Mouse (Mus musculus): Measurements from ENCODE around the gene Krt12.

The Krt12 gene

DNA sequence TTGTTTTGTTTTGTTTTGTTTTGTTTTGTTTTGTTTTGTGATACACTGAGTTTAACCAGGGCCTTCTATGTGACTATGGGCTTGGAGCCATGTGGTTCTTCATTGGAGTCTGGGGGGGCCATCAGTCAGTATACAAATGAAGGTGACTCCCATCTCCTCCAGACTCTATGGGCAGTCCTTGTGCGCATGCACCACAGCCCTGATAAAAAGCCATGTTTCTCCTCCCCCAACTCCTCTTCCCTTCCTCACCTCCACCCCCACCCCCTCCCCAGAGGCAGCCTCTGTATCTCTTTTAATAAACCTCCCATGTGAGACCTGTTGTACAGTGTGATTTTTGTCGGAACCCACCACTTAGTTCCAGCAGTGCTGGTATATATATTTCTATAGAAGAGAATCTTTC, 25.4 kb downstream of the Krt12 start:
- DNase-seq: no peak

DNA sequence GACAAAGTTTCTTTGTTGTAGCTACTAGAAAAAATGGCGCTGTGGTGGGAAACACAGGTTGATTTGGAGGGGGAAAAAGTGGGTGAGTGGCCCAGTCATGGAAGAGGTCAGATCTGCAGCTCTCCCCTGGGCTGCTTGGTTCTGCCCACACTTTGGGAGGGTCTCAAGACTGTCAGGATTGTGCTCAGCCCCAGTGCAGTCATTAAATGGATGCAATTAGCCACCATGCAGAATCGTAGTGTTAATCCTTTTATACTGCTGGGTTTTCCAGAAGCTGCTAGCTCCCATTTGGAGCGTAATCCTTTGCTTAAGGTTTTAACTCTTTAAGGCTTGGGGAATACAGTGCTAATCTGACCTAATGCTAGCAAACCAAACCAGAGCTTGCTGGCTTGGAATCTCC, 26.0 kb downstream of the Krt12 start:
- DNase-seq: no peak

DNA sequence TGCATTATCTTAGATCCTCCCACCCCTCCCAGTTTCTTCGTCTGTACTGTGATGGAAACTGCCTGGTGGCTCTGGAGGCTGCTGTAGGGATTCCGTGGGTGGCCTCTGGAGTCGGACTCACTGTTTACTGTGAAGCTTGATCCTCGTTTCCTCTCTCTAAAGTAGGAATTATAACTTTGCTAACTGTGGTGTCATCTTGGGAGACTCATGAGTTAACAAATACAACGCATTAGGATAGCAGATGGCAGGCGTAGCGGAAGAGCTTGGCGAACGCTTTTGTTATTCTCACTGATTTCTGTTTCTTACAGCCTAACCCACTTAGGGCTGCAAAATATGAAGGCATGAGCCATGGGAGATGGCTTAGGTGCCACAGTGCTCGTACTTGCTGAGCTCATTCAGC, 29.6 kb downstream of the Krt12 start:
- no peak for DNase-seq

DNA sequence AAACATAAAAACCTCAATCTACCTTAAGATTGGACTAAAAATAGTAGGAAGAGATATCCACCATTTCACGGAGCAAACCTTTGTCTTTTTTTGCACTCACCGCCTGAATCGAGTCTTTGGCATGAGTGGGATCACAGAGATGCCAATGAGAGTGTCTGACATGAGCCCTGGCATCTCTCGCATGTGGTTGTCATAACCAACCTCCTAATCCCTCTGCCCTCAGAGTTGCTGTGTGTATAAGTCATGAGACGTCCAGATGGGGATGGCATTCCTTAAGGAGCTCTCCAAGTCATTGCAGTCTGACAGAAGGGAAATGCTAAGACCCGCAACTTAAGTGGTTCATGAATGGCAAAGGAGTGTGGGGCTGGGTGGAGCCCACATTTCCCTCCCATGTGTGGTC, 30.7 kb downstream of the Krt12 start:
- DNase-seq: no peak

DNA sequence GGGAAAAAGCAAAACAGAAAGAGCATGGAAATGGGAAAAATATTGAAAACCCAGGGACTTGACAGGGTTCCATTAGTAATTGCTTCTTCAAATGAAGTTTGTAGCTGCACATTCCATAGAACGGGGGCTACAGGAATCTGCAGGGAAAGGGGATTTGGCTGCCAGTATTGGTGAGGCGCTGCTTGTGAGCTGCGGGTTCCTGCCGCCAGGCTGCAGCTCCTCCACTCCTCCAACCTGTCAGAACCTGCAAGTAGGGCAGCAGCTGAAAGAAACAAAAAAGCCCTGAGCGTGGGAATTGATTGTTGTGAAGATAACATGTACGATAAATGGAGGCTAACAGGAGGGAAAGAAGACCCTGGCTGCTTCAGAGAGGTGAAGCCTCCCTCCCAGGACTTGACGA, 31.2 kb downstream of the Krt12 start:
- no peak for DNase-seq

DNA sequence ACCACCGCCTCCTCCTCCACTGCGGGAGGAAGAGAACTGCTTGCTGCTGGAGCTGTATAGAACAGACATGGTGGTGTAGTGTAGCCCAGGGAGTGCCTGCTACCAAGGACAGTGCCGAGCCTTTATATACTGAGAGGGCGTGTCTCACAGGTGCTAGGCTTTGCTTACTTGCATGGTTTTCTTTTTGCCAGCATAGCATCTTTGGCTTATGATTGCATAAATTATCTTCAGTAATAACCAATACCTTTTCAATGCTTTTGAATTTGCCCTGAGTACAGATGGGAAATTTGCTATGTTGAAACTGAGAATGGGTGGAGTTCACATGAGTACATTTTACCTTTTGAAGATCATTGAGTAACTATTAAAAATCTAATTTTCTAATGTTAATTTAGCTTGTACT, 32.8 kb downstream of the Krt12 start, which contains the start of gene Krt10:
TSS of gene Krt10 (minus strand) at position 101 of the 400 bp plus-strand sequence.
- no peak for DNase-seq

DNA sequence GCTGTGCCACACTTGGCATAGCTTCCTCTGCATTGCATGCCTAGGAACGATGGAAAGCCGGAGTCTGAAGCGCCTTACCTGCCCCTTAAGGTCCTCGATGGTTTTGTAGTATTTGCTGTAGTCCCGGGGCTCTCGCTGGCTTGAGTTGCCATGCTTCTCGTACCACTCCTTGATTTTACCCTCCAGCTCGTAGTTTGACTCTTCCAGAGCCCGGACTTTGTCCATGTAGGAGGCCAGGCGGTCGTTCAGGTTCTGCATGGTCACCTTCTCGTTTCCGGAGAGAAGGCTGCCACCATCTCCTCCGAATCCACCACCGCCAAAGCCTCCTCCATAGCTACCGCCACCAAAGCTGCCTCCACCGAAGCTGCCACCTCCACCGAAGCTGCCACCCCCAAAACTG, 33.4 kb downstream of the Krt12 start:
- DNase-seq: no peak

DNA sequence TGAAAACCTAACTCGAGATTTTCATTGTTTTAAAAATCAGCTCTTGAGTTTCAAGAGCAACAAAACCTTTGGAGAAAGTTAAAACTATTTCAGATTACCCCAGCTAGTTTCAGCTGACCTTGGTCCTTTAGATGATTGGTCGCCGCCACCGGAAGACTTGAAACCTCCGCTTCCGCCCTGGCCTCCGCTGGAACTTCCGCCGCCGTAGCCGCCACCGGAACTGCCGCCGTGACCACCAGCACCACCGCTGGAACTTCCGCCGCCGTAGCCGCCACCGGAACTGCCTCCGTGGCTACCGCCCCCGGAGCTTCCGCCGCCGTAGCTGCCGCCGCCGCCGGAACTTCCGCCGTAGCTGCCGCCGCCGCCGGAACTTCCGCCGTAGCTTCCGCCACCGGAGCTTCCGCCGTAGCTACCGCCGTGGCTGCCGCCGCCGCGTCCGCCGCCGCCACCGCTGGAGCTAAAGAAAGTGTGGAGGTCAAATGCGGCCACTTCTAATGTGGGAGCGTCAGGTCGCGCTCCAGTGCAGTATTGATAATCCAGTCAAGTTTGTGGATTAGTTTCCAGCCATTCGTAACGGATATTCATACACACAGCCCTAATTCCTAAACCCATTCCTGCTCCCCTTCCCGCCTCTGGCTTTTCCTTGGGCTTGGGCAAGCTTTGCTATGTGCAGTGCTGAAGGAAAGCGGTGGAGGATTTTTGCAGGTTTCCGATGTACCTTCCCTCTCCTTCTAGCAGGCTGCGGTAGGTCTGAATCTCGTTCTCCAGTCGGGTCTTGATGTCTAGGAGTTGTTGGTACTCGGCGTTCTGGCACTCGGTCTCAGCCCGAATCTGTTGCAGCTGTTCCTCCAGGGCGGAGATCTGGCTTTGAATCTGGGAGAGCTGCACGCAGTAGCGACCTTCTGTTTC, 36.0 kb downstream of the Krt12 start:
- peak; percentile 76 for DNase-seq

DNA sequence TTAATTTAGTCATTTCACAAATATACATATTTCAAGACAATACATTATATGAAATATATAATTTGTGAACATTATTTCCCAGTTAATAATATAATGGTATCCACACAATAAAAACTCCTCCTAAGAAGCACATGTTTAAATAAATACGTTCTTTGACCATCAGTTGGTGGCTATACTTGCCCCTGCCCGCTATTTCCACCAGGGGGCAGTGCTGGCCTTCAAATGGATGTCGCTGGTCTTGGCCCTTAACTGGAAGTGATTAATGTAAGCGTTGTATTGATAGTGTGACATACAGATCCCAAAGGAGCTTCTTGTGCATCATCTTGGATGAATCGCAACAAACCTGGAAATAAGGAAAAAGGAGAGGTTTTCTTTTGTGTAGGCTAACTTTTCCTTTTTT, 42.5 kb downstream of the Krt12 start:
- DNase-seq: peak; percentile 37 to 70

DNA sequence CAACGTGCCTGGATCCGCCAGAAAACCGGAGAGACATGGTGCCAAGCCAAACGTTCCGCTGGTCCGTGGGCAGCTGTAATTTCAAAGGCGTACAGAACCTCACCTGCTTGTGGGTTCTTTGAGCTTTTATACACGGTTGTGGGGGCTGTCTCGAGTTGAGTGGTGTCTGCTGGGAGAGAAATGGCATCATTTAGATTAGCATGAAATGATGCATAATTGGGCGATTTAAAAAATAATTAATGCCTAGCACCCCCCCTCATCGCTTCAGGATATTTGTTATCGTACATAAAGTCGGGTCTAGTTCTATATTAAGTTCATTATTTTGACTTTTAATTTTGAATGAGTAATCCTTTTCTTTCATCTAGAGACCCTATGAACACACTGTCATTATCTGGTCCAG, 47.3 kb downstream of the Krt12 start, which contains the start of gene Krt28:
TSS of gene Krt28 (minus strand) at position 101 of the 400 bp plus-strand sequence.
- DNase-seq: no peak

DNA sequence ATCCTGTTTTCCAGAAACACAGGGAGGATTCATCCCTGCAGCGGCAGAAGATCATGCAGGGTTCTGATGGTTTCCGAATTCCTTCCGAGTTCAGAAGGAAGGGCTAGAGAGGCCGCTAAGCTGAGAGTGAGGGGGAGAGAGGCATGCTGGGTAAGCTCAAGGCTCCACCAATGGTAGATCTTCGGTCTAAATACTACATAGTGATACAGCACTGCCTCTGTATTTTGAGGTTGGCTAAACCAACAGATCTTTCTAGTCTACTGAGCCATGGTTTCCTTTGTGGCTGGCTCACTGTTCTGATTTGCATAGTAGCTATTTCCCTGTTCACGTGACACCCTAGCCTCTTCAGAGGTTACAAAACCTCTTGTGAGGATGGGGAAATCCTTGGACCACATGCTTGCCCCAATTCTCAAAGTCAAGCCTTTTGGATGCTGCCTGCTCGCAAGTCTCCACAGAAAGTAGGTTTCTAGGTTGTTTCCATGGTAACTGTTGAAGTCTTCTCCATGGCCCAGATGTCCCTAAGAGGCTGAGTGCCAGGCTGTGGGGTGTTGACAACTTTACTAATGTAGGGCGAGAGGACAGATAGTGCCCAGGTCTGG, 52.1 kb downstream of the Krt12 start:
- DNase-seq: no peak

DNA sequence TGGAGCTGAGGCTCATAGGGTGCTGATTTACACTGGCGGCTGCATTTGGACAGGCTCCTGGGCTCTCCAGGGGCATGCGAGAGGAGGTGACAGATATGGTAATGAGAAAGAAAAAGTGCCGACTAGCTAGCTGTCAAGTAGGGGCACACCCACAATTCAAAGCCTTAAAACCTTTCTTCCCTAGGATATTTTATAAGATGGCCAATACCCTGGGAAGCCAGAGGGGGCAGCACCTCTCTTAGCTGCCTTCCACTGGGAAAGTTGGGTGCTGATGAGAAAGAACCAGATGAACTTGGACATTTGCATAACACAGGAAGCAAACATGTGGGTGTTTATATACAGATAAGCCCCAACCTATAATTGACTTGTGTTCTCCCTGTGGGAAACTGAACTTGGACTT, 52.8 kb downstream of the Krt12 start:
- DNase-seq: no peak

DNA sequence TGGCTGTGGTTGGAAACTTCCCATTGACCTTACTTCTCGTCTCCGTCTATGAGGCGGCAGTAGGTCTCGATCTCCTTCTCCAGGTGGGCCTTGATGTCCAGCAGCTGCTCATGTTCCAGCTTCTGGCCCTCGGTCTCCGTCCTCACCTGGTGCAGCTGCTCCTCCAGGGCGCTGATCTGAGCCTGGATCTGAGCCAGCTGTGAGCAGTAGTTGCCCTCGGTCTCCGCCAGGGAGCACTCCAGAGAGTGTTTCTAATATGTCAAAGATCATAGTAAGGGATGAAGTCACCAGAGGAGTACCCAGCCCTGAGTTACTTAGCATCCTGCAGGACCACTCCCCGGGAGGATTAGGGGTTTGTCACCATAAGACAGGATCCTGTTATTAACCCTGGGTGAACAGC, 55.3 kb downstream of the Krt12 start:
- no peak for DNase-seq
